Mouse (Mus musculus) layer of hippocampus, adult 9-10 months (tissue): ENCODE measurements around the gene A830031A19Rik.

Experiments used
- DNase-seq: peaks from one replicate; pipeline ENCODE4 v3.0.0; 2022; ENCODE audit warnings: low spot score

The A830031A19Rik gene

DNA sequence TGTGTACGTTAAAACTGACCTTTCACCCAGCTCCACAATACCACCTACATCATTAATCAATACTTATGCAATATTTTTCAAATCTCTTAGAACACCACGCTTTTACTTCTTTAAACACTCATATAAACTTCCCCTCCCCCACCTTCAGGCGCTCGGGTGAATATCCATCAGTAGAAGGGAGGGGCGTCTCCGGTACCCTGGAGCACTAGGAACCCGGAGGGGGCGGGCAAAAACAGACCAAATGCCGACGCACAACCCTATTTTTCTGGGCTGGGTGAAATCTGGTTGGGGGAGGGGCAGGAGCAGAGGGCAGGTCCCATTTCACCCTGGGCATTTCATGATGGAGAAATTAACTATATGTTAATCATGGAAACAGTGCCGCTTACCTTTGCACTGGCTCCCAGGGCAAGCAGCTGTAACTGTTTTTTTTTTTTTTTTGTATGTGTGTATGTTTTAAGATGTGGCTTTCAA is at the start of gene A830031A19Rik:
Gene A830031A19Rik (minus strand): TSS at position 421 of the 471 bp plus-strand sequence.
- DNase-seq: no peak

- DNase-seq: no peak
Measured at GRCm38 (mm10) chr11:24123991-24124390, 49.1 kb upstream of the A830031A19Rik start.

- peak; percentile 48 for DNase-seq
Measured at GRCm38 (mm10) chr11:24122899-24123298, 48.0 kb upstream of the A830031A19Rik start.

GRCm38 (mm10) chr11:24121136-24121535 is 46.3 kb upstream of the A830031A19Rik start:
- DNase-seq: no peak

DNA sequence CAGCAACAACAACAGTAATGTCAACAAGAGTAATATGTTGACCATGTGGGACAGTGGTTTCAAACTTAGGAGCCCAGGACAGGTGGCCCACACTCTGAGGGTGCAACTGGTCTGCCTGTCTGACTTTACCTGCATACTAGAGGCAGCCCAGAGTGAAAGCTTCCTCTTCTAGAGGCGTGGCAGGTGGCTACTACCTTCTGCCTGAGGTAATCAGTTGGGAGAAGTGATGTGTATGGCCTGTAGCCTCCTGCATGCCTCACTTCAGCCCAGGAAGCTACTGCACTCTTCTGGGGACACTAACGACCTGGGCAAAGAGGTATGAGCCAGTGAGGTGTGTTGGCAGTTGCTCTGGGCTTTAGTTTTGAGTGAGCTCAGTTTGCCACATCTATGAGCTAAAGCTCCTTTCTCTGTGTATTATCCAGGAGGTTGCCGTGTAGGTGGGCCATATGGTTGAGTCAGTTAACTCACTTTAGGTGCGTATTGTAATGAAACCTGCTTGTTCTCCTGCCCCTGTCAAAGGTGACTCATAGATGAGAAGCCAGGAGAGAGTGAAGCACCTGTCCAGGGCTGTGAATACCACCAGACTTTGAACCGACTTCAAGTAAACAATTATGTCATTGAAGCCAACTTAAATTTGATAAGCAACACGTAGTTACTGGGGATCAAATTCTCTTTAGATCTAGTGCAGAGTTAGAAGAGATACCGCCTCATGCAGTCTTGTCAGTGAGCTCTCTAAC is 41.9 kb upstream of the A830031A19Rik start:
- no peak for DNase-seq

- no peak for DNase-seq
Measured at GRCm38 (mm10) chr11:24116041-24116440, 41.2 kb upstream of the A830031A19Rik start.

GRCm38 (mm10) chr11:24115017-24115752 is 40.3 kb upstream of the A830031A19Rik start:
- DNase-seq: no peak

DNA sequence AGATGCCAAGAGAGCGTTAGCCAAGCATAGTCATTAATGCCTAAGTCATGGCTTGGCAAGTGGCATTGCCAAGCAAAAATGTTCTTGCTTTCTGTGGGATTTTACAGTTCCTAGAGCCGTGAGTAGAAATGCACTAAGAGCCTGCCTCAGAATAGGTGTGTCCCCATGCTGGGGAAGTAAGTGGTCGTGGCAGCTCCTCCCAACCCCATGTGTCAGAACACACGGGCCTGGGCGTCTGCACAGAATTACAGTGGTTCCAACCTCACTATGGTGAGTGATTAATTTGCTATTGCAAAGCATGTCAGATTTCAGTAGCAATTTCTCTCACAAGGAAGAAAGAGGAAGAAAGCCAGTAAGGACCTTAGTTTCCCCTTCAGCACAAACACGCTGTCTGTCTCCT is 36.9 kb upstream of the A830031A19Rik start:
- DNase-seq: no peak

GRCm38 (mm10) chr11:24110113-24110512 is 35.3 kb upstream of the A830031A19Rik start:
- no peak for DNase-seq

DNA sequence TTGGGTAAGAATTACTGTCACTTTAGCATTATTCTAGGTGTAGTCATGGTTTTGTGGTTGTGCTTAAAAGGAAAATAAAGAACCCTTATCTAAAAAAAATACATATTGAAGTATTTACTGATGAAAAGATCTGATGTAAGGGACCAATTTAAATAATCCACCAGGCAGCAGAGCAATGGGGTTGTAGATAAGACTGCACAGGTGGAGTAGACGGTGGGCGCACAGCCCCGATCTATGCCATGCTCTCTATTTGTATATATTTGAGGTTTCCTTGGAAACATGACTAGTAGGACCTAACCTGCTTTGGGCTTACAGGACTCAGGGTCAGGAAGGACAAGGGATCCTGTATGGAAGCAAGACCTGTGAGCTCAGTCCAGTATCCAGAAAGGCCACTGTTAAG is 34.5 kb upstream of the A830031A19Rik start:
- no peak for DNase-seq

DNA sequence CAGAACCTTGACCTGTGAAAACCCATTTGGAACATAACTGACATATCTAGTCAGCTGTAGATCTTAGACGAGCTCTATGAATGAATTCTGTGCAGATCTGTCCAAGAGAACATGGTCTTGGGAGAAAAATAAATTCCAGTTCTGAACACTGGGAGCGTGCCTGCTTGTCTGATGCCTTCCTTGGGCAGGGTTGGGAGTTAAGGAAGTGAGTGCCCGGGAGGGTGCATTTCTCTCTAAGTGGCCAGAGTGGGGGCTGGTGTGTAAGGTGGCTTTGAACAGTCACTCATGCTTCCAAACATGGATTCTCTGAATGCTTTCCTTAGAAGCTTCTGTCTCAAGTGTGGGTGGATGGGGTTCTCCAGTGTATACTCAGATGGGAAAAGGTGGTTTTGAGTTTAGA is 34.1 kb upstream of the A830031A19Rik start:
- DNase-seq: no peak

- DNase-seq: no peak
Measured at GRCm38 (mm10) chr11:24107414-24107813, 32.6 kb upstream of the A830031A19Rik start.

DNA sequence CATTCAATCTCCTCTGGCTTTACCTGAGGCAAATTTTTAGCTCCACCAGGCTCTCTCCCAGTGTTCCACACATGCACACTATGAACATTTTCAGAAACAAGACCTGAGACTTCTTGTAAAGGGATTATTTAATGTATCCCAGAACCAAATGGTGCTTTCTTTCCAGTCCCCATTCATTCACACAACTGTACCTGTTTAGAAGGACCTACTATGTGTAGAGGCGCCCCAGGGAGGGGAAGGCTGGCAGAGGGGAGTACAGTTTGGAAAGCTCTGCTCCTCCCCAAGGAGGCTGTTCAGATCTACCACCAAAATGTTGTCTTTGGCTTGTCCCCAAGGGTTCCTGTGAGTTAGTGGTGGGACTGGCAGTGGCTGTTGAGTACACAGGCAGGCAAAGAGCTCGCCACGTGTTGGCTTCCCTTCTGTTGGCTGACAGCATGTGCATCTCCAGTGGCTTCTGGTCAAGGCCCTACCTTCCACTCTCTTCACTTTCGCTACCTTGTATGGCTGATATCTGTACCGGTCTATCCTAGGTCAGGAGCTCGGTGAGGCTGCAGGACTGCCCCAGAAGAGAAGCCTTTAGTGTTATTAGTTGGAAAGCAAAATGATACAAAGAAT is 28.4 kb upstream of the A830031A19Rik start:
- no peak for DNase-seq

DNA sequence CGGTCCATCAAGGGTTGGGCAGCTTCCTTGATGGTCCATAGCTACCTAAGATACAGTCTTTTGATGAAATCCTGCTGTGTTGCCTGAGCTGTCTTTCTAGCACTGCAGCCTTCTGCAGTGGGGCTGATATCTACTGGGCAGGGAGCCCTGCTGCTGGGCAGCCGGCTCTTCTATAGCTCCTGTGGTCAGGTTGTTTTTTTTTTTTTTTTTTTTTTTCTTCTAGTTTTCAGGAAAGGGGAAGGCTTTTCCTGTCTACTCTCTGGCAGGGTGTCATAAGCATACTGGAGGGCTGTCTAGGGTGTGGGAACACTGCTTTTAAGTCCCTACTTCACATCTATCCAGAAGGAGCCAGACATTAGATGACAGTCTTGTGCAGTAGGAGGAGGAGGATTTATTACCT is 27.5 kb upstream of the A830031A19Rik start:
- DNase-seq: no peak

GRCm38 (mm10) chr11:24101625-24102024 is 26.8 kb upstream of the A830031A19Rik start:
- no peak for DNase-seq

DNA sequence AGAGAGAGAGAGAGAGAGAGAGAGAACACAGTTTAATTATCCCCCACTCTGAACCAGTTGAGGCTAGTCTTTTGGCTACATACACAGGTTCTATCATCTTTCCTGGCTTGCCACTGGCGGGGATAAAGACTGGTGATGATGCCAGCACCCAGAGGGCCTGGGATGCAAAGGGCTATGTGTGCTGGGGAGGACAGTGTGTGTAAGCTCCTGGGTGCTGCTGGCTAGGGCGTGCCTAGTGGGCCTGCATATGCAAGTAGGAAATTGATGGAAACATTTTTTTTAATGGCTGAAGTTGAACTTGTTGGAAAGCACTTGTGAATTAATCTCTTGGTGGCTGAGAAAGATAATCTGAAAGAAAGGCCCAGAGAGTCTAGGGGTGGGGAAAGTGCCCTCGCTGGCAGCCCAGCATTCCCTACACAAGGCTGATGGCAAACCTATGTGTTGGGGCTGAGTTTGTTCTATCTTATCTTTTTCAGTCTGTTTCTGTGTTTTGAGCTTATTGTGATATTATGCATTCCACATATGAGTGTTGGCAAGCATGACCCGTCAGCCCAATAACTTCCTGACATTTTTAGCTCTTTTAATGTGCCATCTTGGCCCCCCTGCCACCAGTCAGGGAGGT is 25.7 kb upstream of the A830031A19Rik start:
- no peak for DNase-seq

GRCm38 (mm10) chr11:24099886-24100293 is 25.0 kb upstream of the A830031A19Rik start:
- no peak for DNase-seq

- no peak for DNase-seq
Measured at GRCm38 (mm10) chr11:24099215-24099614, 24.4 kb upstream of the A830031A19Rik start.

DNA sequence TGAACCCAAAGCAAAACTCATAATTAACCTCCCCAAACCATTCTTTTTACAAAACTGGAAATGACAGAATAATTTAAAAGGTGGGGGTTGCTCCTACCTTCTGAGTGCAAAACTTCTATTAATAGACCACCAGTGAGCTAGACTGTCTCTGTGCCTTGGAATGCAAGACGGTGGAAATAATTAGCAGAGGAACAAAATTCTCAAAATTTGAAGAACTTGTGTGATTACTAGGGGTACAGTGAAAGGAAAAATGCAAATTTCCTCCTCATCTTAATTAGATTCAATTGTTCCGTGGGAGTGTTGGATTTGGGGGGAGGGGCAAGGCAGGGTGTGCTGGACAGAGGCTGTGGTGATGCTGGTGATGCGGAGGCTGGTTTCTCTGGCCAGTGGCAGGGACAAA is 23.8 kb upstream of the A830031A19Rik start:
- no peak for DNase-seq

DNA sequence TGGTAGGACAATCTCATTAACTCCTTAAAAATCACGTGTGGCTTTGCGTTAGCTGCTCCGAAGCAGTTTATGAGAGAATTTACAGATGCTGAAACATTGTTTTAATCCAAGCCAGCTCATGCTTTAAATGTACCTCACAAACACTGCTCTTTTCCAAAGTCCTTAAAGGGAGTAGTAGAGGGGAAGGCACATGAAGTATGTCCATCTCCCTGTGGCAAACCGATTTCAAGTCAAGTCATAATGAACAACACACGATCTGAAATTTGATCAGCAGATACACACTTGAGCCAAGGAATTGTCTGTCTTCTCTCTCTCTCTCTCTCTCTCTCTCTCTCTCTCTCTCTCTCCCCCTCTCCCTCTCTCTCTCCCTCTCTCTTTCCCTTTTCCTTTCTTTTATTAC is 23.2 kb upstream of the A830031A19Rik start:
- DNase-seq: no peak

GRCm38 (mm10) chr11:24097026-24097425 is 22.2 kb upstream of the A830031A19Rik start:
- no peak for DNase-seq

- DNase-seq: no peak
Measured at GRCm38 (mm10) chr11:24096483-24096882, 21.6 kb upstream of the A830031A19Rik start.
